Mouse (Mus musculus) neural tube, embryonic 10.5 days (tissue): ENCODE measurements at regions not wholly inside any gene's neighbourhood (a gene's known extent, or its start where the extent isn't known, plus 50 kb on each side); places are given as distances from the start of the nearest gene placed in this dataset.

ENCODE experiments used
- DNase-seq: peaks from one replicate; pipeline ENCODE4 v3.0.0-alpha.2; 2017; ENCODE audit warnings: low spot score; ENCODE audit errors: extremely low spot score

- DNase-seq = no peak
Measured at GRCm38 (mm10) chr14:25323542-25324484, 135.2 kb upstream of the Zmiz1 start.

GRCm38 (mm10) chr14:25325887-25326286 is 133.1 kb upstream of the Zmiz1 start:
- DNase-seq = no peak

- DNase-seq = no peak
Measured at GRCm38 (mm10) chr14:25328230-25328629, 130.8 kb upstream of the Zmiz1 start.

DNA sequence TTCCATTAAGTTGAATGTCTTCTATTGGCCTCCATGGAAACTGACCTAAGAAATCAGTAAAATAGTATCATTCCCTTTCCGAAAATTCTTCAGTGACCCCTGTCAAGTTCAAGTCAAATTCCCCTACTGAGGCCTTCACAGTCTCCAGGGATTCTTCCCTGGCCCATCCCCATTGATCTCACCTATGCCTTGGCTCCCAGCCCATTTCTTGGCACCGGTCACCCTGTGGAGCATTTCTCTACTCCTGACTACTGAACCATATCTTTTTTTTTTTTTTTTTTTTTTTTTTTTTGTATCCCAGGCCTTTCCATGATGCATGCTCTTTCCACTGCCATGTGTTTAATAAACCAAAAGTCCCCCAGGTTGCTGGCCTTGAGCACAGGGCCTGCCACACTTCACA is 124.8 kb upstream of the Zmiz1 start:
- no peak for DNase-seq

- DNase-seq = no peak
Measured at GRCm38 (mm10) chr14:25336875-25337274, 122.1 kb upstream of the Zmiz1 start.

GRCm38 (mm10) chr14:25338404-25339051 is 120.5 kb upstream of the Zmiz1 start:
- peak; percentile 62 for DNase-seq

DNA sequence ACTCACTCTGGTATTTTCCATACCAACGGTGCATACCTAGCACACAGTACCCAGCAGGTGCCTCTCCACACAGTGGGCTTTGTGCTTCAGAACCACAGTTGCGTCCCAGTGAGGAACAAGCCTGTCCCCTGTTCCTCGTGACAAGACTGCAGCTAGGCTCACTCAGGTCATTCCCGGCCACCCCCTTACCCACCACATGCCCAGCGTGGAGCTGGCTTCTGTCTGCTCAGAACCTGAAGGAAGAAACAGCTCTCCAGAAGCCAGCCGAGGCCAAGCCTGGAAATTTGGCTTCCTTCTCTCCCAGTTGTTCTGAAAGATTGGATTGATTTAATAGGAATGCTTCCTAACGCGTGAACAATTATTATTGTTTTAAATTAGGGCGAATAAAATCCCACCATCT is 118.1 kb upstream of the Zmiz1 start:
- no peak for DNase-seq

- no peak for DNase-seq
Measured at GRCm38 (mm10) chr14:25341848-25342427, 117.0 kb upstream of the Zmiz1 start.

DNA sequence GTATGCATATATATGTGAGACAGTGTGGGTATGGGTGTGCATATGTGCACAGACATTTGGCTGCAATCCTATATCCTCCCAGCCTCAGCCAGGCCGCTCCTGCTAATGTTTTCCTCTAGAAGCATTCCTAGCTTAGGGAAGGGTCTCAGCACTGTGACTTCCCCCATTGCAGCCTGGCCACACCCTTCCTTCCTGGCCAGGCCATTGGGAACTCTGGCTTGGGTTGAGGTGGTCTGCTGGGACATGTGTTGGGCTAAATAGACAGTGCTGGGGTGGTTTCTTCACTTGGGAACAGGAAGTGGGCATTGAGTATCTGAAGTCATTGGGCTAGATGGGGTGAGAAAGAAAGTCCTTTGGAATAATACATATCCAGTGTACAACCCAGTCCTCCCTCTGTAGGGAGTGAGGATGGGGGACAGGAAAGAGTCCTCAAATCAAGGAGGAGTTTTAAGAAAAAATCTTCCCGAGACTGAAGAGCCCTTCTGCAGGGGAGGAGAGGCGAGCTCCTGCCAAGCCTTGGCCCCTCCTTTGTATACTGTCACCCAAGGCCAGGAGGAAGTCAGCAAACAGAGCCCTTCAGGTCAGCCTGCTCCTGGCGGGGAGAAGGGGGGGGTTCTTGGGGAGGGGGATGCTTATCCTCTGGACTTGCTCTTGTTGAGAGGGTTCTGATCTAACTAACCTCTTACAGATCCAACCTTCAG is 116.0 kb upstream of the Zmiz1 start:
- no peak for DNase-seq

GRCm38 (mm10) chr14:25345995-25346394 is 113.0 kb upstream of the Zmiz1 start:
- no peak for DNase-seq

DNA sequence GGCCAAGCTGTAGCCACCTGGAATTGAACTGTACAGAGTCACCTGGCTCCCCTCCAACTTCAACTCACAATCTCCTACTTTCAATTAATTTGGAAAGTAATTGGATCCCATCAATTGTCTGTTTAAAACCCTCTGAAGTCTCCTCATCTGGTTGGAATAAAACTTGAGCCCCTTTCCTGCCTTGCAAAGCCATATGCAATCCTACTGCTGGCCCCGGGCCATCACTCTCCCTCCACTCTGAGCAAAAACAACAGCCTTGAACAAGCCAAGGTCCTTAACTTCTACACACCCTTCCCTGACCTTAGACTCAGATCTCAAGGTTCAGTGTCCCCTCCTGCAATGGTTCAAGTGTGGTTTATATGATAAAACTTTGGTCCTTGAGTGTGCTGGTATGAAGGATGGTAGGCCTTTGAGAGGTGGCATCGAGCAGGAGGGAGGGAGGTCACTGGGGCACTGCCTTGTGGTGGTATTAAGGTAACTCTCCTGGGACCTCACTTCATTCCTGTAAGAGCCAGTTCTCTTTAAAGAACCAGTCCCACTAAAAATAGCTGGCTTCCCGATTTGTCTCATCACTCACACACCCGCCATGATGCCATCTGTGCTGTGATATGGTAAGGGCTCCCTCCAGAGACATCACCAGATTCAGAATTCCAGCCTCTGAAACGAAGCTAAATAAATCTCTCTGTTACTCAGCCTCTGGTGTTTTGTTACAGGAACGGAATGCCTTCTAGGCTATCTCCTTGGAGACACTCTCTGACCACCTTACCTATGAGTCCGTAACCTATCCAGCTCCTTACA is 112.0 kb upstream of the Zmiz1 start:
- DNase-seq = no peak

- DNase-seq = no peak
Measured at GRCm38 (mm10) chr14:25350282-25350964, 108.6 kb upstream of the Zmiz1 start.

GRCm38 (mm10) chr14:25353804-25354203 is 105.2 kb upstream of the Zmiz1 start:
- DNase-seq = no peak

DNA sequence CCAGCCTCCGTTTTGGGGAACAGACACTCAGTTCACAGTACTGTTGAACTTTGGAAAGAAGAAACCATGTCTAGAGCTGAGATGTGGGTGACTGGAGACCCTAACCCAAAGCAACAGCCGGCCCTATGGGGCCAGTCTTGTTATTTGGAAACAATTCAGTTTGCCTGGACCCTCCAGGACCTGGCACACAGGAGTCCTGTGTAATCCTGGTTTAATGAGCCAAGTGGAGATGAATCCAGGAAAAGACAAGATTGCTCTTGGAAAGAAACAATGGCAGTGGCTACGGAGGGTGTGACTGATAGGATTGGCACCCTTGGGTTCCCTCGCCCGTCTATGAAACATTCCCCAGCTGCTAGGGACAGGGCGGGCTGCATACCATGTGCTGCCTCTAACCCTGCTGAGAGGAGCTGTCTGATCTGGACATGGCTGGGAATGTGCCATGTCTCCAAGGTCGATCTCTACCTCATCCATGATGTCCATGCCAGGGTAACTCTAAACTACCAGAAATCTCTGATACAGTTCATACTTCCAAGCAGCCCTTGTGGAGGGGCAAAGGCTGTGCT is 104.6 kb upstream of the Zmiz1 start:
- no peak for DNase-seq

- no peak for DNase-seq
Measured at GRCm38 (mm10) chr14:25357805-25358204, 101.2 kb upstream of the Zmiz1 start.

DNA sequence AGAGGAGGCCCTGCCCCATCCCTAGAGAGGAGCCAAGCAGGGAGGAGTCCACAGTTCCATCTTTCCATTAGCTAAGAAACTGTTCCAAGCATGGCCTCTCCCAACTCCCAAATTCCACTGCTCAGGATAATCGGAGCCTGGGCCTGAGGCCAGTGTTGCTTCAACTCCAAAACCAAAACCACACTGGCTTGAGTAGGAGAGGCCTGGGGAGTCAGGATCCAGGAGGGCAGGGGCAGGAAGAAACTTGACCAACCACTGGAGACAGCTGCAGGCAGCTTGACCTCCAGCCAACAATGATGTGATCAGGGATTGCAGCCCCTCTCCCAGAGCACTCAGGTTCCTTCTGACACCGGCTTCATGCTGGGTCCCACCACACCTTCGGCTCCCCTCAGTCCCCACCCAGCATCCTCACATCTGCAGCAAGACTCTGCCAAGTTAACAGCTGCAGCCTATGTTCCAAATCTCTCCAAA is 99.1 kb upstream of the Zmiz1 start:
- DNase-seq = no peak

DNA sequence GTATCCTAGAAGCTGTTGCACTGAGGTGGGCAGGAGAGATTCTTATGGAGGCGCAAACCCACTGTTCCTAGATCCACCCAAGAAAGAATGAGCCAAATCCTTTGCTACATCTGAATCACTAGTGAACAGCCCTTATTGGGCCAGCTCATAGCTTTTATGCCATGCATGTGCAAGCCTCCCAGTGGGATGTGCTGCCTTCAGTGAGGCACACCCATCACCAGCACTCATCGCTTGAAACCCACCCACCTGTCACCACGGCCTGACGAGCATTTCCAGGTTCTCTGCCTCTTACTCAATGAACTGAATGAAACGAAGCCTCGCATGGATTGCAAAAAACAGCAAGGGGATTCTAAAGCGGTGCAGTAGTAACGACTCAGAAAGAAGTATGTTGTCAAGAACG is 98.3 kb upstream of the Zmiz1 start:
- DNase-seq = no peak

GRCm38 (mm10) chr14:25361129-25361528 is 97.9 kb upstream of the Zmiz1 start:
- no peak for DNase-seq

GRCm38 (mm10) chr14:25362771-25363170 is 96.2 kb upstream of the Zmiz1 start:
- DNase-seq = no peak
